Mouse (Mus musculus) thymus, postnatal 0 days (tissue): ENCODE measurements around the gene Nox1. TPM values are rescaled to one million over a fixed set of nuclear protein-coding genes. Genes with fewer than 3 reads are reported as not detected.
A peak's percentile ranks its signal among the peaks of the same experiment; 100 is the strongest.

Experiments
- DNase-seq: peaks from one replicate; pipeline ENCODE4 v3.0.0-alpha.2; 2015; ENCODE audit warnings: low spot score
- microRNA-seq: library from miRNA; unstranded; fragments of <30 nt; microRNA quantifications from one replicate; pipeline ENCODE4, GENCODE M21; 2016; ENCODE audit warnings: borderline number of aligned reads
- polyA plus RNA-seq: library from polyadenylated mRNA; unstranded; fragments of >200 nt; fragmentation: Nextera tagmentation; extraction: Ambion mirVana; gene quantifications from 2 replicates; pipeline ENCODE4 v1.2.1, GENCODE M21; 2015

The Nox1 gene
- polyA plus RNA-seq, 1 experiment from 2014 or later = 0.55 TPM

GRCm38 (mm10) chrX:134132295-134132694 is 89.5 kb downstream of the Nox1 start:
- no peak for DNase-seq

- DNase-seq = no peak
These were observed 93.2 kb downstream of the Nox1 start for GRCm38 (mm10) chrX:134128549-134128948.

GRCm38 (mm10) chrX:134116417-134116816 is 105.3 kb downstream of the Nox1 start:
- no peak for DNase-seq

- no peak for DNase-seq
These were observed 110.0 kb downstream of the Nox1 start for GRCm38 (mm10) chrX:134111767-134112166.

- no peak for DNase-seq
These were observed 119.1 kb downstream of the Nox1 start for GRCm38 (mm10) chrX:134102641-134103040.

GRCm38 (mm10) chrX:134085453-134085852 is 136.3 kb downstream of the Nox1 start:
- no peak for DNase-seq

GRCm38 (mm10) chrX:134059764-134060163 is 162.0 kb downstream of the Nox1 start:
- DNase-seq = peak; percentile 34

- peak; percentile 87 for DNase-seq
These were observed 162.6 kb downstream of the Nox1 start, which contains the start of gene Cstf2 for GRCm38 (mm10) chrX:134058987-134059712. TSS of gene Cstf2 (plus strand) at chrX:134059187.

GRCm38 (mm10) chrX:134058040-134058875 is 163.5 kb downstream of the Nox1 start:
- DNase-seq = no peak

GRCm38 (mm10) chrX:134056897-134057296 is 164.9 kb downstream of the Nox1 start:
- DNase-seq = no peak

GRCm38 (mm10) chrX:134048994-134049393 is 172.8 kb downstream of the Nox1 start:
- no peak for DNase-seq

Small RNA genes lying within 50 kb of the gene (microRNA-seq; reads per million reads assigned to microRNA genes)
- gene Mir3112 = 1.7 reads per million

Other genes with a start within 250 kb of the Nox1 start
- 0.23 and 0.42 TPM in 2 replicates for gene Sytl4, start 240.1 kb downstream of the Nox1 start, polyA plus RNA-seq
- gene Cstf2, start 162.8 kb downstream of the Nox1 start, polyA plus RNA-seq = 53.6 and 54.1 TPM in 2 replicates
- gene Xkrx, start 59.9 kb downstream of the Nox1 start, polyA plus RNA-seq = 7.0 and 8.0 TPM in 2 replicates
- 0.06 TPM in 1 of 2 replicates, not detected in the other for gene Arl13a, start 34.5 kb downstream of the Nox1 start, polyA plus RNA-seq
- gene Trmt2b, start 55.0 kb upstream of the Nox1 start, polyA plus RNA-seq = 17.6 and 18.1 TPM in 2 replicates
- 2.3 and 2.4 TPM in 2 replicates for gene Tmem35a, start 73.3 kb upstream of the Nox1 start, polyA plus RNA-seq
- 23.7 and 25.8 TPM in 2 replicates for gene Cenpi, start 86.1 kb upstream of the Nox1 start, polyA plus RNA-seq
- 0.27 and 0.29 TPM in 2 replicates for gene Drp2, start 182.6 kb upstream of the Nox1 start, polyA plus RNA-seq